Mouse (Mus musculus) ES-Bruce4 (cell line): ENCODE measurements around the gene Fam131c.

ENCODE experiments used
- CTCF ChIP-seq: IDR thresholded peaks from one replicate; pipeline ENCODE4 v1.8.1; 2011; ENCODE audit warnings: low read depth, low read length
- POLR2A ChIP-seq: IDR thresholded peaks from one replicate; pipeline ENCODE4 v1.8.1; 2011; ENCODE audit warnings: low read length; ENCODE audit not compliant: insufficient read depth

- TF ChIP-seq CTCF = no peak
- no peak for TF ChIP-seq POLR2A
Measured at GRCm38 (mm10) chr4:141433191-141433590, 65.2 kb downstream of the Fam131c start.
